Mouse (Mus musculus) liver, embryonic 14.5 days (tissue): Measurements from ENCODE around the gene D630036H23Rik. TPM values are rescaled to one million over a fixed set of nuclear protein-coding genes. Genes with fewer than 3 reads are reported as not detected.

Experiments
- ATAC-seq: fragments of 200-750 bp; cut with Nextera tagmentation; 2 replicates; pipeline ENCODE4 v1.8.0; 2017; ENCODE audit warnings: moderate number of reproducible peaks, mild to moderate bottlenecking, moderate library complexity; ENCODE audit not compliant: insufficient read depth
- DNase-seq, 3 experiments: peaks; one replicate each; pipeline ENCODE4 v3.0.0-alpha.2; 2012 to 2013; ENCODE audit warnings: low read depth in 3 of 3, low spot score in 3 of 3
- H3K27ac ChIP-seq: fragments of 300-500 bp; sonication (generic); 2 replicates; pipeline ENCODE4 v1.5.1; 2014; ENCODE audit warnings: moderate library complexity, mild to moderate bottlenecking, control low read depth, inconsistent platforms
- H3K27me3 ChIP-seq: fragments of 300-500 bp; sonication (generic); 2 replicates; pipeline ENCODE4 v1.6.1; 2014; ENCODE audit warnings: mild to moderate bottlenecking, low read length, moderate library complexity; ENCODE audit not compliant: control insufficient read depth, insufficient read depth
- H3K36me3 ChIP-seq: fragments of 300-500 bp; sonication (generic); replicated peaks from 2 replicates; pipeline ENCODE4 v1.6.1; 2014; ENCODE audit warnings: low read depth; ENCODE audit not compliant: control insufficient read depth, insufficient read depth
- H3K4me1 ChIP-seq, 2 experiments: fragments of 200-500 bp in 1 of 2; fragments of 300-500 bp in 1 of 2; sonication (generic) in 1 of 2; replicated peaks; 2 replicates each; pipeline ENCODE4 v1.6.1; 2012 to 2014; ENCODE audit warnings: antibody characterized with exemption in 1 of 2, inconsistent platforms in 1 of 2, low read length in 1 of 2; ENCODE audit not compliant: control insufficient read depth in 2 of 2, insufficient read depth in 2 of 2
- H3K4me2 ChIP-seq: fragments of 300-500 bp; sonication (generic); 2 replicates; pipeline ENCODE4 v1.6.1; 2014; ENCODE audit warnings: low read depth, mild to moderate bottlenecking, control low read depth, moderate library complexity
- H3K4me3 ChIP-seq, 2 experiments: fragments of 200-500 bp in 1 of 2; fragments of 300-500 bp in 1 of 2; sonication (generic) in 1 of 2; 2 replicates each; pipeline ENCODE4 v1.5.1; 2012 to 2014; ENCODE audit warnings: low read depth in 2 of 2, low read length in 2 of 2, mild to moderate bottlenecking in 2 of 2, control low read depth in 1 of 2, inconsistent platforms in 1 of 2, moderate library complexity in 1 of 2; ENCODE audit not compliant: insufficient read depth in 1 of 2
- H3K9ac ChIP-seq: fragments of 300-500 bp; sonication (generic); replicated peaks from 2 replicates; pipeline ENCODE4 v1.6.1; 2014; ENCODE audit warnings: mild to moderate bottlenecking, control low read depth, moderate library complexity
- H3K9me3 ChIP-seq: fragments of 300-500 bp; sonication (generic); 2 replicates; pipeline ENCODE4 v1.6.1; 2016; ENCODE audit warnings: low read length, mixed read lengths; ENCODE audit not compliant: control insufficient read depth
- CTCF ChIP-seq: IDR thresholded peaks from 2 replicates; pipeline ENCODE4 v1.5.1; 2016; ENCODE audit warnings: antibody characterized with exemption, low read depth, control low read depth
- EP300 ChIP-seq: IDR thresholded peaks from 2 replicates; pipeline ENCODE4 v1.6.1; 2016; ENCODE audit warnings: antibody characterized with exemption, low read depth
- WGBS: fragments of 180-500 bp; shearing (Covaris S2); extraction: QIAGEN DNeasy Blood & Tissue Kit; methylation state at CpG from one replicate; pipeline ENCODE4 v1.1.7; 2014; ENCODE audit not compliant: insufficient replicate concordance; 5-methylcytosine and 5-hydroxymethylcytosine counted together
- polyA plus RNA-seq, 2 experiments: library from polyadenylated mRNA; depleted of rRNA in 1 of 2; stranded (reverse) in 1 of 2; unstranded in 1 of 2; fragments of >200 nt; fragmentation: Nextera tagmentation in 1 of 2; extraction: Ambion mirVana in 1 of 2; gene quantifications; 2 replicates each; pipeline versions ENCODE4 v1.2.1 to v1.2.3; 2012 to 2014

The D630036H23Rik gene
- polyA plus RNA-seq, 2 experiments, result 0.08 to 0.24 TPM

GRCm38 (mm10) chr12:36333837-36334281 is 48.1 kb downstream of the D630036H23Rik start:
- WGBS, result 56% methylated on average over 9 of the region's 9 CpGs
- Histone ChIP-seq H3K4me2 (no peak overlapping the region), H3K9ac (no peak overlapping the region), H3K4me1 (no peaks in the 10 kb centered on the region), H3K4me3 (no peak overlapping the region), H3K9me3 (no peaks in the 10 kb centered on the region), H3K36me3 (no peaks in the 10 kb centered on the region), H3K27me3 (no peaks in the 10 kb centered on the region), H3K27ac (no peak overlapping the region)
- no peak for TF ChIP-seq CTCF
- no peak for TF ChIP-seq EP300
- DNase-seq (no peak), ATAC-seq (no peak)

DNA sequence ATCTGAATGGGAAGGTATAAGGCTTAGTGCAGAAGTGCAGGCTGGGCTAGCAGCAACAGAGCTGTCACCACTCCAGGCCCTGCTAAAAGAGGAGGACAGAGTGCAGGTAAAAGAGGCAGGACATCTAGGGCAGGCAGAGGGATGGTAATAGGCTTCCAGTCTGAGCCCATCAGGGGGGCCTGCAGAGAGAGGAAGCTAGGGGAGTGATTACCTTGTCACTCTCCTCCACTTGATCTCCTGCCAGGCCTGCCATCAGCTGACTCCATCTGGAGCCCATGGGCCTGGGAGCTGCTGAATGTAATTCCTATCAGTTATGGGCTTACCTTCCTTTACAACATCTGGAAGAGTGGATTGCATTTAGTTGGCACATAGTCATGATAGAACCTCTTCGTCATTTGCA is 49.3 kb downstream of the D630036H23Rik start:
- no peak for ATAC-seq
- no peaks in the 10 kb centered on the region for H3K9me3 ChIP-seq
- no peaks in the 10 kb centered on the region for H3K27me3 ChIP-seq
- H3K4me1 ChIP-seq, result no peaks in the 10 kb centered on the region
- no peak overlapping the region for H3K27ac ChIP-seq
- no peak overlapping the region for H3K4me3 ChIP-seq
- no peak overlapping the region for H3K4me2 ChIP-seq
- 71% methylated on average over 1 of the region's 1 CpGs for WGBS
- DNase-seq, result no peak
- no peaks in the 10 kb centered on the region for H3K36me3 ChIP-seq
- TF ChIP-seq EP300 (no peak), CTCF (no peak)
- no peak overlapping the region for H3K9ac ChIP-seq

Other genes starting within 250 kb of the D630036H23Rik start
- 2.4 and 4.4 TPM in 2 replicates for gene Ankmy2, start 225.1 kb downstream of the D630036H23Rik start, polyA plus RNA-seq (2012; rRNA removed)
- 8.0 and 8.3 TPM in 2 replicates for gene Ankmy2, start 225.1 kb downstream of the D630036H23Rik start, polyA plus RNA-seq (2014; fragmentation: Nextera tagmentation; extraction: Ambion mirVana)
- gene Bzw2, start 224.1 kb downstream of the D630036H23Rik start, polyA plus RNA-seq (2012; rRNA removed), result 17.6 and 27.2 TPM in 2 replicates
- gene Bzw2, start 224.1 kb downstream of the D630036H23Rik start, polyA plus RNA-seq (2014; fragmentation: Nextera tagmentation; extraction: Ambion mirVana), result 50.3 and 53.8 TPM in 2 replicates
- not detected in 2 replicates for gene Lrrc72, start 128.8 kb downstream of the D630036H23Rik start, polyA plus RNA-seq (2012; rRNA removed)
- not detected in 2 replicates for gene Lrrc72, start 128.8 kb downstream of the D630036H23Rik start, polyA plus RNA-seq (2014; fragmentation: Nextera tagmentation; extraction: Ambion mirVana)
- gene Sostdc1, start 68.0 kb downstream of the D630036H23Rik start, polyA plus RNA-seq (2012; rRNA removed), result 0.07 TPM in 1 of 2 replicates, not detected in the other
- 0.05 and 0.13 TPM in 2 replicates for gene Sostdc1, start 68.0 kb downstream of the D630036H23Rik start, polyA plus RNA-seq (2014; fragmentation: Nextera tagmentation; extraction: Ambion mirVana)
- 0.35 and 0.66 TPM in 2 replicates for gene Ispd, start 731 bp downstream of the D630036H23Rik start, polyA plus RNA-seq (2012; rRNA removed)
- gene Ispd, start 731 bp downstream of the D630036H23Rik start, polyA plus RNA-seq (2014; fragmentation: Nextera tagmentation; extraction: Ambion mirVana), result 1.7 and 2.1 TPM in 2 replicates